Mouse (Mus musculus) G1E-ER4 (cell line): Measurements from ENCODE around the gene Adam11. TPM values are rescaled to one million over a fixed set of nuclear protein-coding genes. Genes with fewer than 3 reads are reported as not detected.

ENCODE experiments used
- GATA1 ChIP-seq: IDR thresholded peaks from one replicate; pipeline ENCODE4 v1.8.0; 2012; ENCODE audit warnings: low read length, inconsistent platforms
- polyA plus RNA-seq: library from polyadenylated mRNA; stranded (reverse); fragments of >175 nt; gene quantifications from 2 replicates; pipeline ENCODE4 v1.2.3, GENCODE M21; 2012

The Adam11 gene
- polyA plus RNA-seq, 1 experiment = not detected

GRCm38 (mm10) chr11:102770662-102771435 is 9.6 kb downstream of the Adam11 start:
- no peak for TF ChIP-seq GATA1

- no peak for TF ChIP-seq GATA1
Measured at GRCm38 (mm10) chr11:102771916-102772714, 10.9 kb downstream of the Adam11 start.

GRCm38 (mm10) chr11:102772771-102773700 is 11.8 kb downstream of the Adam11 start:
- TF ChIP-seq GATA1 = no peak

GRCm38 (mm10) chr11:102773713-102774611 is 12.7 kb downstream of the Adam11 start:
- no peak for TF ChIP-seq GATA1

GRCm38 (mm10) chr11:102774621-102775141 is 13.4 kb downstream of the Adam11 start:
- no peak for TF ChIP-seq GATA1

- TF ChIP-seq GATA1 = no peak
Measured at GRCm38 (mm10) chr11:102777598-102777997, 16.4 kb downstream of the Adam11 start.

- TF ChIP-seq GATA1 = no peak
Measured at GRCm38 (mm10) chr11:102778165-102778564, 16.9 kb downstream of the Adam11 start.

- no peak for TF ChIP-seq GATA1
Measured at GRCm38 (mm10) chr11:102778597-102778996, 17.4 kb downstream of the Adam11 start.

GRCm38 (mm10) chr11:102779081-102779638 is 17.9 kb downstream of the Adam11 start:
- no peak for TF ChIP-seq GATA1

GRCm38 (mm10) chr11:102779824-102780223 is 18.6 kb downstream of the Adam11 start:
- no peak for TF ChIP-seq GATA1

- TF ChIP-seq GATA1 = no peak
Measured at GRCm38 (mm10) chr11:102780271-102780985, 19.2 kb downstream of the Adam11 start.

- TF ChIP-seq GATA1 = no peak
Measured at GRCm38 (mm10) chr11:102780986-102781351, 19.7 kb downstream of the Adam11 start.

- no peak for TF ChIP-seq GATA1
Measured at GRCm38 (mm10) chr11:102781523-102781922, 20.3 kb downstream of the Adam11 start.
